Mouse (Mus musculus): ENCODE results near the gene Tcp11.

Gene Tcp11

DNA sequence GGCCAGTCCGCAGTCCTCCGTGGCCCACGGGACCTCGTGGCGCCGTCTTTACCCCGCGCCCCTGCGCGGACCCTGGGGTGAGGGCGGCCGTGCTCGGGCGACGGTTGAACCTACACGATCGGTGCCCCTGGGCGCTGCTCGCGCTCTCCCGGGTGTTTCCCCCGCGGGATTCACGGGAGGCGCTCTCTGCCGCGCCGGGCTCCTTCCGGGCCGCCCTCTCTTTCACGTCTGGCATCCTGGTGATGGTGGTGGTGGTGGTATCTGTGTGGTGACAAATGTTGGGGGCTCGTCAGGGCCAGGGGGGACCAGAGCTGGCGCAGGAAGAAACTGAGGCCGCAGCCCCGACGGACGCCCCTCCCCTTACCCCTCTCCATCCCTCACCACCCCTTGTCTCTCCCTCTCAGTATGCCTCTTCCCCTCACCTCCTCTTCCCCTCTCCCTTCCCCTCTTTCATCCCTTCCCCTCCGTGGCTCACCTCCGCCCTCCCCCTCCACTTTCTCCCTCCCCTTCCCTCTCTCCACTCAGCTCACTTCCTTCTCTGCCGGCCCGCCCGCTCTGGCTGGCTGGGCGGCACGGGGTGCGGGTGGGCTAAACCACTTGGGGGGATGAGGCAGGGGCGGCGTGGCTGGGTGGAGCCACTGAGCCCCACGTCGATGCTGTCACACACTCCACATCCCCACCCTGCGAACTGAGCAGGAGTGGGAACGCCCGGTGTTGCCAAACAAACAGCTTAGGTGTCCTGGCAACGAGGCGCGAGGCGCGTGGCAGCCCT is at the start of gene Tcp11:
Tcp11 (minus strand) TSS at position 595 of the 772 bp plus-strand sequence.
- no peak for DNase-seq

- DNase-seq = no peak
Measured at GRCm38 (mm10) chr17:28129796-28130195, 49.4 kb upstream of the Tcp11 start.

DNA sequence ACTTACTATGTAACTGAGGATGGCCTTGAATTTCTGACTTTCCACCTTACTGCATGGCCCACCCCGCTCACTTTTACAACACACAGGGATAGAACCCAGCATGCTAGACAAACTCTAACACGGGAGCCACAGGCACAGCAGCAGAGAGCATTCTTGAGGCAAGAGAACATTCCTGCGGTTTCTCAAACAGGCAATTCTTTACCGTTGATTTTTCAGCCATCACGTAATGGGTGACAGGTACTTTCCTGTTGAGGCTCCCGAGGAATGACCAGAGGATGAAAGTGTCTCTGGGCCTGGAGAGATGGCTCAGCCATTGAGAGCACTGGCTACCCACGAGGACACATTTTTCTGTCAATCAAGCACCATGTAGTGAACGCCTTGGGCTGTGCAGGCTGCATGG is 43.9 kb upstream of the Tcp11 start:
- no peak for DNase-seq

DNA sequence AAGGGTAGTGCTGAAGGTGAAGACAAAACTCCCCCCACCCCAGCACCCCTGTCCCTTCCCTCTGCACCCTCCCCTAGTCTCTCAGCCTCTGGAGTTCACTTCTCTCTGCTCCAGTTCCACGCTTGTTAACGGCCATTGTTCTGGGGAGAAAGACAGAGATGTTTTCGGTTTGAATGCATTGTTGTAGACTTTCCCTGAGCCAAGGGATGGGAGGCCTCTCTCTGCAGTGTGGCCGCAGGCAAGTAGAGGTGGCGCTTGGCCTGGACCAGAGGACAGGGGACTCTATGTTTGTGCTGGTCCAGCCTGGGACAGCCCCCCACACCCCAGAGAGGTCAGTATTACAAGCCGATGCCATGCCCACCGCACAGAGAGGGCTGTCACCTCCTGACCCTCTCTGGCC is 43.2 kb upstream of the Tcp11 start:
- DNase-seq = no peak

GRCm38 (mm10) chr17:28122949-28123348 is 42.5 kb upstream of the Tcp11 start:
- DNase-seq = no peak

DNA sequence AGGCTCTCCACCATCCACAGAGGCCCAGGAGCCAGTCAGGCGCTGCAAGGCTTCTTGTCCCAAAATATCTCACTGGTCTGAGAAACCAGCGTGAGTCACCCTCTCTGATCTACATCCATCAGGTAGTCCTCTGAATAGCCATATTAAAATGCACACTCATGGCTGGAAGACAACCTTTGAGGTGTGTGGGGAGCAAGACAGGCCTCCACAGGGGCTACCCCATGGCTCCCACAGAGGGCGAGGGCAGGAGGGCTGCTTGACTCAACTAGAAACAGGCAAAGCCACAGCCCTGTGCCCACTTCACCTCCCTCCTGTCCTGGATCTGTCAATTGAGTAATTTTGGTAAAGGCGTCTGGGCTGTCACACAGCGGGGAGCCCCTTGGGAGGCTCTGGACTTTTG is 40.0 kb upstream of the Tcp11 start:
- DNase-seq = no peak

DNA sequence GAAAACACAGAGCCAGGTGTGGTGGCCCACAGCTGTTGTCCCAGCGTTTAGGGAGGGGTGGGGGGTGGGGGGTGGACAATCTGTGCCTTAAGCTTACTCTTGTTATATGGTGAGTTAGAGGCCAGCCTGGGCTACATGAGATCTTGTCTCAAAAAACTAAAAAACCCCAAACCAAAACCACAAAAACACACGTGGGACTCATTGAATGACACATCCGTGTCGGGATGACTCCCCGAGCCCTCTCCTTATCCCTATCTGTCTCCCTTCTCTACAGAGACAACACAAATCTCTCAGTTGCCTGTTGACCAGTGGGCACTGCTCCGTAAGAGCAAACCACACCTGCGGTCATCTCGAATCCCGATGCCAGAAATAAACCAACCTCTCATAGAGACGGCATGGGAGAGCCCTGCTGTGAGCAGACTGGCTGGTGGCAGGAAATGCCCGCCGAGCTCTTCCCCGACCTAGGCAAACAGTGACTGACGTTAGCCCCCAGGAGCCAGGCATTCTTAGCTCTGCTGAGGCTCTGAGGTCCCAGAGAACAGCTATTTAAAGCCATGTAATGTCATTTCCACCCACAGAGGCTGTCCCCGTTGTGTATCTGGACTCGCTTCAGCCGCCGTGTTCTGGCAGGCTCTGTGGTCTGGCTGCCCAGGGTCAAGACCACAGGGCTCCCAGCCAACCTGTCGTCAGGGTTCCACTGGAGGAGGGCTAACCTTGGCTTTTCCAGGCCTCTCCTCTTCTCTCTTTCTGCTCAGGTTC is 37.2 kb upstream of the Tcp11 start:
- DNase-seq = peak; percentile 34

DNA sequence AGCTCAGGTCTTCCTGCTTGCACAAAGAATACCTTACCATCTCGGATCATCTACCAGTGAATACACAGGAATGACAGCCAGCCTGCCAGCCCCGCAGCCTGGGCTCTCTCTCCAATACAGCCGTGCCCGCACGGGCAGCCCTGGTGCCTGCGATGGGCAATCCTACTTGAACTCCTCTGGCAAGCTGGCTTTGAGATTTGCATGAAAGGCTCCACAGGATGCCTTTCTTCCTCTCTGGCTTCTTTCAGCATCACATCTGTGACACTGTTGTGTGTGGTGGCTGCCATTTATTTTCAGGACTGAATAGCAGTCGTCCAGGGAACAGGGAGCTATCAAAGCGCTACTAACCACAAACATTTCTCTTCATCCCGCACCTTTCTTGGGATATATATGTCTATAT is 35.9 kb upstream of the Tcp11 start:
- no peak for DNase-seq

DNA sequence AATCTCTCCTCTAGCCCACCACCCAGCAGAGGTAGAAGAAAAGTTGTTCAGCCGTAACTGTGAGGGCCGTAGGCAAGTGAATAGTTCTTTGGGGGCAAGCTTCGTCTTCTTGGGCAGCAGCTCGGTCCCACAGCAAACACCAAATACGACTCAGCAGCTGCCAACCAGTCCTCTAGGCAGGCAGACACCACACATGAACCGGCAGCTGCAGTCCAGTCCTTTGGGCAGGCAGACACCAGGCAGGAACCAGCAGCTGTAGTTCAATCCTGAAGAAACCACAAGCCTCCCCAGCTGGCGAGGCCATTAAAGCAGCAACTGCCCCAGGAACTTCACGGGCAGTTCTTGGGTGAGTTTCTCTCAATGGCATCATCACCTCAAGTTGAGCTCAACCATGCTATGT is 31.8 kb upstream of the Tcp11 start:
- no peak for DNase-seq

- no peak for DNase-seq
Measured at GRCm38 (mm10) chr17:28107275-28107674, 26.8 kb upstream of the Tcp11 start.

- no peak for DNase-seq
Measured at GRCm38 (mm10) chr17:28106352-28106751, 25.9 kb upstream of the Tcp11 start.

DNA sequence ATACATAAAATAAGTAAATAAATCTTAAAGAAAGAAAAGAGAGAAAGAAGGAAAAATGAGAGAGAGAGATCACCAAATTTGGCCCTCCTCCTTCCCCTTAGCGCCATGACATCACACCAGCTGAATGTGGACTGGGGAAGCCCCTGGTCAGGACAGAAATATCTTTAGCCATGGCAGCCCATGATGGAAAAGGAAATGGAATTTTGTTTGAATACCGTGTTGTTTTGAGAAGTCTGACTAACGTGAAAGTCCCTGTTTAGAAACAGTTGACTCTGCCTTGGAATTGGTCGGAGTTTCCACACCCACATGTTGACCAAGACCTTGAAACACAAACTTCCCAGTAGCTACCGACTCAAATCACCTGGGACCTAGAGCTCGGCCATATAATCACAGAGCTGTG is 24.0 kb upstream of the Tcp11 start:
- no peak for DNase-seq

GRCm38 (mm10) chr17:28101902-28102319 is 21.5 kb upstream of the Tcp11 start:
- DNase-seq = no peak

DNA sequence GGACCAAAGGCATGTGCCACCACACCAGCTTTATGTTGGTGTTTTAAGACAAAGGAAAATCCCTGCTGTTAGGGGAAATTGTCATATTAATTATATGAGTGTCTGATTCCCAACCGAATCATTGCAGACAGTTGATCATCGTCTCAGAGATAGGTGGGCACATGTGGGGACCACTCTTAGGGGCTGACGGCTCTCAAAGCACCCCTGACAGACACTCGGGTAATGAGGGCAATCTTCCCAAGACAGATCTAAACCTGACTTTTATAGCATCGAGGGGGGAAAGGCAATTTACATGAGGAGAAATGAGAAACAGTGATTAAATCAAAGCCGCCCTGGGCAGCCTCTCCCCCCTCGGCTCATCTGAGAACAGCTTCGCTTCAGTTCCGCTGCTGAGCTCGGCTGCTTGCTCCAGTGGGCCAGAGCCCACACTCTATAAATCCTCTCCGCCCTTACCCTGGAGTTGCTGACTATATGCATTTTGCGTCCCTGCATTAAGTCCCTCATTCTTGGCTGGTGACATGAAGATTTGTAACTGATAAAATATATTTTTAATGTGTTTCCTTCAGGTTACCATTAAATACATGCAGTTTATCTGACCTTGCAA is 20.9 kb upstream of the Tcp11 start:
- DNase-seq = no peak

DNA sequence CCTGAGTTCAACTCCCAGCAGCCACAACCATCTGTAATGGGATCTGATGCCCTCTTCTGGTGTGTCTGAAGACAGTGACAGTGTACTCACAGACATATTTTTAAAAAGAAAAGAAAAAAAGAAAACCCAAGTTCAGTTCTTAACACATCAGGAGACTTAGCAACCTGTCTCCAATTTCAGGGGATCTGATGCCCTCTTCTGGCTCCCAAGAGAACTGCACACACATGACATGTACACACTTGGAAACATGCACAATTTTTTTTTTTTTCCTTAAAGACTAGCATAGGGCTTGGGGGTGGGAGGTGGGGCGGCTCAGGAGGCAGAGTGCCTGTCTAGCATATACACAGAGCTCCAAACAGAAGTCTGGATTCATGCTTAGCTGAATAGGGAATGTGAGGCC is 20.2 kb upstream of the Tcp11 start:
- DNase-seq = no peak

- DNase-seq = no peak
Measured at GRCm38 (mm10) chr17:28099086-28099485, 18.6 kb upstream of the Tcp11 start.

GRCm38 (mm10) chr17:28097308-28097707 is 16.9 kb upstream of the Tcp11 start:
- DNase-seq = no peak

- DNase-seq = no peak
Measured at GRCm38 (mm10) chr17:28096418-28096817, 16.0 kb upstream of the Tcp11 start.

DNA sequence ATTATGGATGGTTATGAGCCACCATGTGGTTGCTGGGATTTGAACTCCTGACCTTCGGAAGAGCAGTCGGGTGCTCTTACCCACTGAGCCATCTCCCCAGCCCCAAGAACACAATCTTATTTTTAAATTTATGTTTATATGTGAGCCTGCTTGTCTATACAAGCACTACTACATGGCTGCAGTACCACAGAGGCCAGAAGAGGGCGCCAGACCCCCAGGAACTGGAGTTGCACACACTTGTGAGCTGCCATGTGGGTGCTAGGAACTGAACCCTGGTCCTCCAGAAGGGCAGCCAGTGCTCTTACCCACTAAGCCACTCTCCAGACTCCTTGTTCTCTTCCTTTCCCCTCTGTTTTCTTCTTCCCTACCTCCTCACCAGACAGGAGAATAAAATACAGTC is 13.4 kb upstream of the Tcp11 start:
- no peak for DNase-seq

DNA sequence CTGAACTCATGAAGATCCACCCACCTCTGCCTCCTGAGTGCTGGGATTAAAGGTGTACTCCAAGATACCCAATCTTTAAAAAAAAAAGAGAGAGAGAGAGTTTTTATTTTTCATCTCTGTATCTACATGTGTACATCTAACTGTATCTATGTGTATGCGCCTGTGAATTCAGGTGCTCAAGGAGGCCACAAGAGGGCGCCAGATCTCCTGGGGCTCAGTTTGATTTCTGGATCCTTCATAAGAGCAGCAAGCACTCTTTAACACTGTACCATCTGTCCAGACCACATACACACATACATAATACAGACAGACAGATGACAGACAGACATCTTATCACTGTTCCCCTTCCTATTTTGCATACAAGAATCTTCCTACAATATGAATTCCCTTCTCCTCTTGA is 11.9 kb upstream of the Tcp11 start:
- no peak for DNase-seq

DNA sequence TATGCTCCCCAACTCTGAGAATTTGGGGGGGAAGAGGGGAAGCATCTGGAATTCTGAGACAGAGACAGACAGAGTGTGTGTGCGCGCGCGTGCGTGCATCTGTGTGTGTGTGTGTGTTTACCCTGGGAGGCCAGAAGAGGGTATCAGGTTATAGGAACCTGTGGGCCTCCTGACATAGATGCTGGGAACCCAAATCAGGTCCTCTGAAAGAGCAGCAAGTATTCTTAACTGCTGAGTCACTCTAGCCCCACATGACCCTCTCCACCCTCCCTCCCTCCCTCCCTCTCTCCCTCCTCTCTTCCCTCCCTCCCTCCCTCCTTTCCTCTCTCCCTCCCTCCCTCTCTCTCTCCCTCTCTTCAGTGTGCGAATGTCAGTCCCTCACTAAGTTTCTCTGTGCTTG is 8.3 kb upstream of the Tcp11 start:
- DNase-seq = no peak

- DNase-seq = no peak
Measured at GRCm38 (mm10) chr17:28087430-28087829, 7.0 kb upstream of the Tcp11 start.

DNA sequence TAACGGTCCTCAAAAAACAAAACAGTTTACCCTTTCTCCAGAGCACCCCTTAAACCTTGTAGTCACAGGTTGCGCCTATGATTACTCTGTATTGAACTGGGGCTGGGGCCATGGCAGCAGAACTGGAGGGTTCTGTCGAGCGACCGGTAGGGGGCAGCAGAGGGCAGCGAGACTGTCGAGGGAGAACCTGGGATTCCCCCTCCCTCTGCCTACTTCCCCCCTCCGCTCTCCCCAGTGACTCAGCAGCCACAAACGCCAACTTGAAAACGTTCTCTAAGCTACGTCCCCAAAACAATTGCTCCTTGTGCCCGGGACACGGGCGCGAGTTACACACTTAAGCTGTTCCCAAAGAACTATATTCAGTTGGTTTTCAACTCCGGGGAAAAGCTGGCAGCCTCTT is 4.5 kb upstream of the Tcp11 start:
- peak; percentile 75 for DNase-seq

DNA sequence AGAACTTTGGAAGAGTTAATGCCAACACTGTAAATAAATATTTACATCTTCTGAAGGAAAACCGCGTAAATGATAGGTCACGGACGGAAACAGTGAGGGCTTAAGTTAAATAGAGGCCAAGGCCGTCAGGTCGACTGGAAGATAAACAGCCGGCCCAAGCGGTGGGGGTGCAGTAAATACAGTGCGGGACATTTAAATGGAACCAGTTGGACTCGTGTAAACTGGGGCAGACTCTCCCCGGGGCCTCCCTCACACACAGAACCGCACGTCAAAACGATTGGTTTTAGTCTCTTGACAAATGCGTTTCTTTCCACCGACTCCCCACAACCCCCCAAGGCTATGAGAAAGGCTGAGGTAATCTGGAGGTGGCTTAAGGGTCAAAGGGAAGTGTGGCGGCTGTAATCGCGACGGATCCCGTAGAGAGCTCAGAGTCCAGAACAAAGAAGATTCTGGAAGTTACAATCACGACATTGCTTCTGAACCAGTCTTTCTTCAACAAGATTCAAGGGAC is 4.0 kb upstream of the Tcp11 start:
- no peak for DNase-seq
